Mouse (Mus musculus) T-helper 17 cell (primary cell): ENCODE measurements at regions not wholly inside any gene's neighbourhood (a gene's known extent, or its start where the extent isn't known, plus 50 kb on each side); places are given as distances from the start of the nearest gene placed in this dataset.

Source experiments
- in situ Hi-C, 2 experiments: fragments of 300-600 bp; cut with MboI, MseI; formaldehyde crosslinking; loops; 1 replicate in 1 of 2; 2 replicates in 1 of 2; pipeline ENCODE4 v1.15.1; 2025; ENCODE audit warnings: high pct_unique_total_duplicates in 2 of 2

DNA sequence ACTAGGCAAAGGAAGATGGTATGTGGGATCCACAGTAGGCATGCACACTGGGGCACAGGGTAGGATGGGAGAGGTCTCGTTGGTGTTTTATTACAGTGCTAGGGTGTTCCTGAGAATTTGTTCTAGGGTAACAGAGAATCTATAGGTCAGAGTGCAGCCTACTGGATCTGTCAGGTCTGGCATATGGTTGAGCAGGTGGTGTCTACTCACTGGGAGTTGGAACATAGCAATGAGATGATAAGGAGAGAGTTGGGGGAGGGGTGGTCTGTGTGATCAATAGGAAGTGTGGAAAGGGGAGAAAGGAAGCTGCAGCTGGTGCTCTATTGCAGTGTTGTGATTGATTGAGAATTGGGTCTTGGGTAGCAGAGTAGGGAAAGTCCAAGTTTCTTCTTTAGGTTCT is 681.5 kb downstream of the Ankrd7 start:
- in situ Hi-C loops = no loop called here

DNA sequence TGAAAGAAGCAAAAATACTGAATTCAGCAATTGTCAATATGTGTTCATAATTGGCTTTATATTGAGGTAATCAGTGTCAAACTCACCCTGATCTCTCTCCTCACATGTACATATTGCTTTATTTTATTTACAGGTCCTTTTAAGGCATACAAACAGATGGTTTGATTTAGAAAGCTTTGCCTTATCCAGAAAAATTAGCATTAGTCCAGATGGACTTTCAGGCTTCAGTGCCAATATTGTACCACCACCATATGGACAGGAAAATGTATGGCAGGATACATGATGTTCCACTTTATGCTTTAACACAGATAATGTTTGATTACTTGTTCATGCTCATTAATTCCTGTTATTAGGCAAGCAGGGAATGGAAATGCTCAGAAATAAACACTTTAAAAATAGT is 685.8 kb downstream of the Ankrd7 start:
- in situ Hi-C loops = loop anchor here in 1 of 2 experiments (5.0 kb wide), 1 partner anchor 870 kb away; no protein-coding TSS in a partner anchor

DNA sequence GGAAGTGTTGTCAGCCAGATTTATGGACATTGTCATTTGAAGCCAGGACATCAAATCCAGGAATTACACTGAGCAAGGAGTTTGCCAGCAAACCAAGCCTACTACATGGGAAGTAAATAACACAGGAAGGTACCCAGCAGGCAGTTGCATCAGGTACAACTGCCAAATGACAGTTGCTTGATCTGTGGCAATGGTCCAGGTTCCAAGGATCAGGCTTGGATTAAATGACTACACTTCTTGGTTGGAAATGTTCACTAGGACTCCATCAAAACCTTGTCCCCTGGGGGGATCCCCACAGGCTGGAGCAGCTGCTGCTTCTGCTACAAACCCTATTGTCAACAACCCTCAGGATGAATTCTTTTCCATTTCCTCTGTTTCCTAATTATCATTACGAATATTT is 713.3 kb downstream of the Ankrd7 start:
- in situ Hi-C loops = no loop called here

DNA sequence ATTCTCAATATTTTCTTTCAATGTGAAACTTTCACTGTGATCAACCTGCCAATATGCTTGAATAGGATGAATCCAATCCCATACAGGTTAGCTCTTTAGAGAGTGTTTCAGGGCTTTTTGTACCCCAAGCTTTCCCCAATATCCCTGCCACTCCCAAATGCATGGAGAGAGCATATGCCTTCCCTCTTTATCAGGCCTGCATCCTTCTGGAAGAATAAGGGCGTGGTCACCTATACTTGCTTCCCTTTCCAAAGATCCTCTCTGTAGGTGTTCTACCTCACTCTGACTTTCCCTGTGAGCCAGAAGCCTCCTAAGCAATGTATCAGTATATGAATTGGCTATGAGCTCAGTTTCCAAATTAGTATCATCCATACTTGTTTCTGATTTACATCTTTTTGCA is 713.8 kb downstream of the Ankrd7 start:
- in situ Hi-C loops = no loop called here
